Mouse (Mus musculus): ENCODE measurements around the gene Anp32a. TPM values are rescaled to one million over a fixed set of nuclear protein-coding genes. Genes with fewer than 3 reads are reported as not detected.

Gene Anp32a
- polyA plus RNA-seq, 1 experiment from 2014 or later = 63.7 TPM

DNA sequence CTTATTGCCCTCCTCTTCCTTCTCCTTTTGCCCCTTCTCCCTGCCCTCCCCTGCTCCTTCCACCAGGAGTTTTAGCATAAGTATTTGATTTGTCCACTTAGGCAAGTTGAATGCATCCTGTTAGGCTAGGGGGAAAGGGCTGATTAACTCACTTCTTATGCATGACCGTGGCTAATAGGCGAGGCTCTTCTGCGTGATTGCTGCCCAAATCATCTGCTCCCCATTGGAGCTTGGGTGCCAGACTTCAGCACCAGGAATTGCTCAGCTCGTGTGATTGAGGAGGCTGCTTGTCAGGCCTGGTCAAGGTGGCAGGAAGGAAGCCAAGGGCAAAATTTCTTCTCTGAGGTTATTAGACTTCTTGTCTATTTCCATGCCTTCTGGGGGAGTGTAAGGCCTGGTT is 19.8 kb downstream of the Anp32a start:
- no peak overlapping the region for H3K4me2 ChIP-seq
- H3K36me3 ChIP-seq (replicated peaks) = peaks cover 16% of the 10 kb centered on the region
- H3K9me3 ChIP-seq (replicated peaks) = no peaks in the 10 kb centered on the region
- no peak overlapping the region for H3K9ac ChIP-seq
- H3K4me1 ChIP-seq (replicated peaks) = peaks cover 98% of the 10 kb centered on the region
- no peak overlapping the region for H3K4me3 ChIP-seq (replicated peaks)
- 40% methylated on average over 4 of the region's 4 CpGs for WGBS (ENCODE audit: insufficient replicate concordance)
- no peak for ATAC-seq (ENCODE audit: insufficient read depth)
- H3K27ac ChIP-seq (replicated peaks) = no peak overlapping the region
- no peaks in the 10 kb centered on the region for H3K27me3 ChIP-seq

DNA sequence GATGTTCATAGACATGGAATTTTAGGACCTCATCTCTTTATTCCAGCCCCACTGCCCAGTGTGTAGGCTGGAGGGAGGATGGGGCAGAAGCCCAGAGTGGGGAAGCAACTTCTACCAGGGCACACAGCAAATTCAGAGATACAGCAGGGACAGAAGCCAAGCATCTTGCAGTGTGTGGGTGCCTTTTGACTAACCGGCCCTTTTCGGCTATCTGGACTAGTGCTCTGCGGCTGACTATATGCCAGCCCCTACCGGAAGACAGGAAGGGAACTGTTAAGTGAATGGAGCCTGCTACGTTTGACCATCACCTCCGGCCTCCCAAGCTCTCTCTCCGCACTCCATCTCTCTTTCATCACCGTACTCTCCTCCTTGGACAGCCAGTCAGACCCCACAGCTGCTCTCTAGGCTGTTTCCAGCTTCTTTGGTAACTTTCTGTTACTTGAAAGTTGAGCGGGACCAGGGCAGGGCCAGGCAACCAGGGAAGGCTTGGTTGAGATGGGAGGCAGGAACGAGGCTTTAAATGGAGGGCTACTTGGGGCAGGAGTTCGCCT is 21.8 kb downstream of the Anp32a start:
- Histone ChIP-seq H3K4me3 (replicated peaks) (peak overlapping the region; percentile 22), H3K9ac (peak overlapping the region; percentile 29; the same call in 1 of the 2 replicates), H3K9me3 (replicated peaks) (no peaks in the 10 kb centered on the region), H3K4me1 (replicated peaks) (peaks cover 99% of the 10 kb centered on the region), H3K36me3 (replicated peaks) (peaks cover 14% of the 10 kb centered on the region; the same call in 1 of the 2 replicates), H3K27me3 (no peaks in the 10 kb centered on the region), H3K4me2 (peak overlapping the region; percentile 64), H3K27ac (replicated peaks) (peak overlapping the region; percentile 38; the same call in 1 of the 2 replicates)
- no peak for ATAC-seq (ENCODE audit: insufficient read depth)
- WGBS (ENCODE audit: insufficient replicate concordance) = 19% methylated on average over 11 of the region's 11 CpGs

DNA sequence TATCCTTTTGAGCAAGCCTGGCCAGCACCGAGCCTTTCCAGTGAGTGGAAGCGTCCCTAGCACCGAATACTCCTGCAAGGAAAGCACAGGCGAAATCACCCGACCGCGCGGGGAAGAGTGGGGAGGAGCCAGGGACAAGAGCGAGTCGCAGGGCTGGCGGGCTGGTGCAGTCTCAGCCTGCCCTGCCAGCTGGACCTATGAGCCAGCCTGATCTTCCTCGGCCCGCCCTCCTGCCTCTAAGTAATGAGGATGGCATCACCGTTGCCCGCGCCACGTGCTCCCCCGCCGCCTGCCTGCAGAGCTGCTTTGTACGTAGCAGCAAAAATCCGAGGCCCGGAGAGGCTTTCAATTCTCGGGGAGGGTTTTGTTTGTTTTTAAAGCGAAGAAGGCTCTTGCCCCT is 22.5 kb downstream of the Anp32a start:
- ATAC-seq (ENCODE audit: insufficient read depth) = peak; percentile 86
- Histone ChIP-seq H3K4me1 (replicated peaks) (peaks cover 99% of the 10 kb centered on the region), H3K9me3 (replicated peaks) (no peaks in the 10 kb centered on the region), H3K4me3 (replicated peaks) (peak overlapping the region; percentile 22), H3K27me3 (no peaks in the 10 kb centered on the region), H3K36me3 (replicated peaks) (peaks cover 13% of the 10 kb centered on the region; the same call in 1 of the 2 replicates), H3K9ac (peak overlapping the region; percentile 29), H3K4me2 (peak overlapping the region; percentile 64), H3K27ac (replicated peaks) (0 out of 2 replicates have a peak overlapping the region, but pooled peaks have one; percentile 38)
- 5% methylated on average over 24 of the region's 24 CpGs for WGBS (ENCODE audit: insufficient replicate concordance)

DNA sequence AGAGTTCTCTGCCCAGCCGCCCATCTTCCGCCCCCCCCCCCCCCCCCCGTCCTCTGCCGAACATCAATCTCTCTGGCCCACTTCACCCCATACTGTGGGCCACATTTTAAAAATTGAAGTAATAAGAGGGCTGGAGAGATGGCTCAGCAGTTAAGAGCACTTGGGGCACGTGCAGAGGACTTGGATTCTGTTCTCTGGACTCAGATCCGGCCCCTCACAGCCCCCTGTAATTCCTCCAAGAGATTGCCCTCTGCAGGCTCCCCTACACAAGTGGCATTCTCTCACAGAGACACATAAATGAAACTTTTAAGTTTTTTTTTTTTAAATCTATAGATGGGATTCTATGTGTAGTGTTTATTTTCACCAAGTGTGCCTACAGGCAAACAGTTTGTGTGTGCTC is 23.1 kb downstream of the Anp32a start:
- no peak overlapping the region for H3K27ac ChIP-seq (replicated peaks)
- H3K27me3 ChIP-seq = no peaks in the 10 kb centered on the region
- peaks cover 99% of the 10 kb centered on the region for H3K4me1 ChIP-seq (replicated peaks)
- WGBS (ENCODE audit: insufficient replicate concordance) = 36% methylated on average over 4 of the region's 6 CpGs
- no peak for ATAC-seq (ENCODE audit: insufficient read depth)
- peak overlapping the region; percentile 64 for H3K4me2 ChIP-seq
- H3K36me3 ChIP-seq (replicated peaks) = peaks cover 8% of the 10 kb centered on the region; the same call in 1 of the 2 replicates
- 0 out of 2 replicates have a peak overlapping the region, but pooled peaks have one; percentile 29 for H3K9ac ChIP-seq
- H3K4me3 ChIP-seq (replicated peaks) = no peak overlapping the region
- no peaks in the 10 kb centered on the region for H3K9me3 ChIP-seq (replicated peaks)

DNA sequence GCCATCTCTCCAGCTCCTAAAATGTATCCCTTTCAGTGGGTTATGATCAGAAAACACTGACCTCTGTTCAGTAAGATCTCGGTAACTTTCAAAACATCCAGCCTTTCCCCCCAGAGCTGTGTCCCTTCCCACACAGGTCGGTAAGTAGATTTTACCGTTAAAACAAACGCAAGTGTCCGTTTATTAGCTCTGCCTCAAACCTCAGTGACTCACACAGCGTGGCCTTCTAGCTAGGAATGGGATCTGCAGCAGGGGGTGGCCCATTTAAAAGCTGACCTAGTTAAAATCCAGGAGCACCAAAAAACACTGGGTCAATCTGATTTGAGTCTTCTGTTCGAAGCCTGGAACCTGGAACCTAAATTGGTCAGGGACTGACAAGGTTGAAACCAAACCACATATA is 23.7 kb downstream of the Anp32a start:
- Histone ChIP-seq H3K4me2 (no peak overlapping the region), H3K27me3 (no peaks in the 10 kb centered on the region), H3K27ac (replicated peaks) (no peak overlapping the region), H3K4me1 (replicated peaks) (peaks cover 99% of the 10 kb centered on the region), H3K9me3 (replicated peaks) (no peaks in the 10 kb centered on the region), H3K36me3 (replicated peaks) (0 out of 2 replicates have a peak, but pooled peaks cover 3% of the 10 kb centered on the region), H3K4me3 (replicated peaks) (no peak overlapping the region), H3K9ac (no peak overlapping the region)
- ATAC-seq (ENCODE audit: insufficient read depth) = no peak
- WGBS (ENCODE audit: insufficient replicate concordance) = 53% methylated on average over 7 of the region's 7 CpGs

DNA sequence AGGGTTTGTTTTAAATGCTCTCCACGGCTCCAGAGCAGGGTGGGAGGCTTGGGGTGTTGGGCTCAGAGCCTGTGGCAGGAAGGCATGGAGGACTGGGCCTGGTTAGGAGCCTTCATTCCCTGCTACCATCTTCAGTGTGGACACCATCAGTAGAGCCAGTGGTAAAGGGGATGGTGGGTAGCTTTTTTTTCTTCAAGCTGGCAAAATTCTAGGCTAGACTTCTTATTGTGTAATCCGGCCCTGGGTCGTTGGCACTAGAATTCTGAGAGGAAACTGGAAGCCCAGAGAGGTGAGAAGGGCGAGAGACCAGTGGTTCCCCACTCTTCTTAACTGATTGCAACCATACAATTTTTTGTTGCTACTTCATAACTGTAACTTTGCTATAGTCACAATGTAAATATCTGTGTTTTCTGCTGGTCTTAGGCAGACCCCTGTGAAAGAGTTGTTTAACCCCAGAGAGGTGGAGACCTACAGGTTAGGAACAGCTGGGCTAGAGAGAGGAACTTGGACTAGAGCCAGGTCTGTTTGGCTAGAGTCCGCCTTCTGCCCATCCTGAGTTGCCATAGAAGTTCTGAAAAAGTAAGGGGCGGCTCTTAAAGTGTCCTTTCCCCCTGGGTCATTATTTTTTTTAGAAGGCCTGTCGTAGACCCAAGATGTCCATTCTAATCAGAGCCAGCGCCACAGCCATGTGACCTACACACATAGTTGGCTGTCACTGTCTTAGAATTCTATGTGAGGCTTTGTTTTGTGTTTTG is 24.4 kb downstream of the Anp32a start:
- H3K4me3 ChIP-seq (replicated peaks) = no peak overlapping the region
- H3K27ac ChIP-seq (replicated peaks) = 0 out of 2 replicates have a peak overlapping the region, but pooled peaks have one; percentile 22
- peaks cover 100% of the 10 kb centered on the region for H3K4me1 ChIP-seq (replicated peaks)
- no peaks in the 10 kb centered on the region for H3K9me3 ChIP-seq (replicated peaks)
- WGBS (ENCODE audit: insufficient replicate concordance) = 50% methylated on average over 8 of the region's 8 CpGs
- no peak overlapping the region for H3K9ac ChIP-seq
- no peak overlapping the region for H3K4me2 ChIP-seq
- ATAC-seq (ENCODE audit: insufficient read depth) = no peak
- H3K36me3 ChIP-seq (replicated peaks) = 0 out of 2 replicates have a peak, but pooled peaks cover 3% of the 10 kb centered on the region
- no peaks in the 10 kb centered on the region for H3K27me3 ChIP-seq

DNA sequence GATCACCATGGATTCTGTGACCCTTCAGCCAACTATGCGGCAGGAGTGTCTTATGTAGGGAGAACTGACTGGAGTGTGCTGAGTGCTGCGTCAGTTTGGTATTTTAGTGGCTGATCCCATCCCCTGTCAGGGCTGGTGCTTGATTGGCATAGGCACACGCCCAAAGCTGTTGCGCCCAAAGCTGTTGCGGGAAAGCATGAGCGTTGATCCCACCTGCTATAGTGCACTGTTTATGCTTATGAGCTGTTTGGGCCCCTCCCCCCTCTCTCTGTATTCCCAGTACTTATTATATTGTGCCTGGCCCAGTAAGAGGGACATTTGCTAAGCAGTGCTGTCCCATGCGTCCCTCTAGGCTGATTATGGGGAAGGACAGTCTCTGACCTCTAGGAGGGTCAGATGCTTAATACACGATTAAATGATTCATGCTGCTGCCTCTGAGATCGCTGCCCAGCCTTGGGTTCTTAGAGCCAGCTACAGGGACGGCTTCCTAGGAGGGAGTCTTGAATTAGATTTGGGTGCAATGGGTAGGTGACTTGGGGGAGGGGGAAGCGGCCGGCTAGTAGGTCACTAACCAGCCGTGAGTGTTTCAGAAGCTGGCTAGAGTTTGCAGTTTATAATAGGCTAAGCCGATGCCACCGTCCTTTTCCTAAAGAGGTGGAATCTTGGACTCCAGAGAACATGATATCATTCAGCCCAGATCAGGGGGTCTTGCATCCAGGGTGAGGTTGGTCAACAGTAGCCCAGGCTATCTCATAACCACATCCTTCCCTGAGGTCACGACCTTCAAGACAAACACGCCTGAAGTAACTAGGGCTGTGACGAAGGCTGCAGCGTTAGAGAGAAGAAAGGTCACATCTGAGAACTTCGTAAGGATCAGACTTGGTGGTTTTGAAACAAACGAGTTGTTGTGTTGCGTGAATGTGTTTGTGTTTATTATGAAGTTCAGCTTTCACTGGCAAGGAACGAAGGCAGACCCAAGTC is 25.7 kb downstream of the Anp32a start:
- Histone ChIP-seq H3K4me1 (replicated peaks) (peaks cover 97% of the 10 kb centered on the region), H3K9me3 (replicated peaks) (no peaks in the 10 kb centered on the region), H3K27ac (replicated peaks) (peak overlapping the region; percentile 60), H3K36me3 (replicated peaks) (no peaks in the 10 kb centered on the region; the same call in 1 of the 2 replicates), H3K4me2 (peak overlapping the region; percentile 32; the same call in 1 of the 2 replicates), H3K9ac (no peak overlapping the region), H3K4me3 (replicated peaks) (no peak overlapping the region), H3K27me3 (no peaks in the 10 kb centered on the region)
- WGBS (ENCODE audit: insufficient replicate concordance) = 36% methylated on average over 23 of the region's 23 CpGs
- no peak for ATAC-seq (ENCODE audit: insufficient read depth)

DNA sequence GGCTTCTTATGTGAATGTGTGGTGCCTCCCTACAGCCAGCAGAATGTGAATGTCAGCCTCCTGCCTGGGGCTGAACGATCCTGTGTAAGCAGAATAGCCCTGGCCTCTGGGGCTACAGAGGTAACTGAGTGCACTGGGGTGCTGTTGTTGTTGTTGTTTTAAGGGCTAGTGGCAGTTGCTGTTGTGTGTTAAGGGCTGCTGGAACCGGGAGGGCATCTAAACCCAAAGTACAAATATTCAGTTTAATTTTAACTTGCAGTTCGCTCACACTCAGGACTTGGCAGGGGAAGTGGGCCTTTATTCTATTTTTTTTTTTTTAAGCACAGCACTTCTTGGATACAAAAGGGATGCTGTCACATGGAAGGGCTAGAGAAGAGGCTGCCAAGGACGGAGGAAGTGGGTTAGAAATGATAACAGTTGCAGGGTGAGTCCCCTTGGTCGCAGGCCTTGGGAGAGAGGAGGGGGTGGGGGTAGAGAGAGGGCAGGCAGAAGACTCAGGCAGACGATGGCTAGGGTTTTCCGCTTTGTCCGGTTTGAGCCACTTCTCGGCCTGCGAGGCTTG is 26.5 kb downstream of the Anp32a start:
- 0 out of 2 replicates have a peak overlapping the region, but pooled peaks have one; percentile 10 for H3K4me2 ChIP-seq
- ATAC-seq (ENCODE audit: insufficient read depth) = no peak
- peak overlapping the region; percentile 60 for H3K27ac ChIP-seq (replicated peaks)
- H3K4me3 ChIP-seq (replicated peaks) = no peak overlapping the region
- peaks cover 94% of the 10 kb centered on the region for H3K4me1 ChIP-seq (replicated peaks)
- no peaks in the 10 kb centered on the region for H3K9me3 ChIP-seq (replicated peaks)
- H3K9ac ChIP-seq = no peak overlapping the region
- no peaks in the 10 kb centered on the region for H3K27me3 ChIP-seq
- WGBS (ENCODE audit: insufficient replicate concordance) = 11% methylated on average over 10 of the region's 10 CpGs
- H3K36me3 ChIP-seq (replicated peaks) = peaks cover 6% of the 10 kb centered on the region

DNA sequence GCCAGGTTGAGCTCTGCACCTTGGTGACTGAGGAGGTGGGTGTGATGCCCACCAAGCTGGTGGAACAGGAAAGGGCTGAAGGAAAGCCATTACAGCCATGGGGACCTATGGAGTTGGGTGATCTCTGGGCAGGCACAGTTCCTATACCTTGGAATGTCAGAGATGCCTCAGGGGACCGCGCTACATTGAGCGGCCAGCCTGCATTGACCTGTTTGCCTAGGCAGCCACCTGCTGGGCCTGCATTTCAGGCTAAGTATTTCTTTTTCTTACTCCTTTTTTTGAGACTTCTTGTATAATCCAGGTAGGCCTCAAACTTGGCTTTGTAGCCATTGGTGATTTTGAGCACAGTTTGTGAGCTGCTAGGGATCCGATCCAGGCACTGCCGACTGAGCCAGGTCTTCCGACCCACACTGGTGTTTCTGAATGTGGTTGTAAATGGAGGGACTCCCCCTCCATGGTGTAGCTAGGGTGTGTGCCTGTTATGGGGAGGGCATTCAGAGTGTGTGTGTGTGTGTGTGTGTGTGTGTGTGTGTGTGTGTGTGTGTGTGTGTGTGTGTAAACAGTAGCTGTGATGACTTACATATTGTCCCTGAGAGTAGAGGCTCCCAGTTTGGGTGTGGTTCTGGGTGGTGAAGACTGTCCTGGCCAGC is 27.3 kb downstream of the Anp32a start:
- no peak overlapping the region for H3K4me2 ChIP-seq
- no peak for ATAC-seq (ENCODE audit: insufficient read depth)

DNA sequence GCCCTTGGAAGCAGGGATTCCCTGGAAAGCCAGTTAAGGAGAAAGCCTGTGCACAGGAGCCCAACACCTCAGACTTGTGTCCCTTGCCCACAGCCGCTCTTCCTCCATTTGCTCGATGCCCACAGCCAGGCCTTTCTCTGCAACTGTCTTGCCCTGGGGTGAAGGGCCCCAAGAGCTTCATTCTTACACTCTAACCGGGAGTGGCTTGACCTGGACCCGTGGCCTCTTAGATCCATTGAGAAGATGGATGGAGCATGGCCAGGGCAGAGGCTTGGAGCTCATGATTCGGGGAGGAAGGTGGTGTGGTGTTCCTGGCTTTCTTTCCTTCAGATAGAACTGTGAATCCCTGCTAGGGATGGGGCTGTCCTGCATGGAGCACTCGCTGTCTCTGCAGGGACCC is 28.1 kb downstream of the Anp32a start:
- 64% methylated on average over 6 of the region's 6 CpGs for WGBS (ENCODE audit: insufficient replicate concordance)
- no peaks in the 10 kb centered on the region for H3K9me3 ChIP-seq (replicated peaks)
- peaks cover 94% of the 10 kb centered on the region for H3K4me1 ChIP-seq (replicated peaks)
- H3K36me3 ChIP-seq (replicated peaks) = peaks cover 21% of the 10 kb centered on the region
- no peak overlapping the region for H3K9ac ChIP-seq
- no peaks in the 10 kb centered on the region for H3K27me3 ChIP-seq
- H3K4me2 ChIP-seq = no peak overlapping the region
- H3K27ac ChIP-seq (replicated peaks) = no peak overlapping the region
- H3K4me3 ChIP-seq (replicated peaks) = no peak overlapping the region
- ATAC-seq (ENCODE audit: insufficient read depth) = no peak

More for the DNA sequence above, 27.3 kb downstream of the Anp32a start:
- Histone ChIP-seq H3K27ac (replicated peaks) (no peak overlapping the region), H3K4me3 (replicated peaks) (no peak overlapping the region), H3K9me3 (replicated peaks) (no peaks in the 10 kb centered on the region), H3K9ac (no peak overlapping the region), H3K4me1 (replicated peaks) (peaks cover 94% of the 10 kb centered on the region), H3K27me3 (no peaks in the 10 kb centered on the region), H3K36me3 (replicated peaks) (peaks cover 13% of the 10 kb centered on the region)
- 83% methylated on average over 6 of the region's 6 CpGs for WGBS (ENCODE audit: insufficient replicate concordance)

Measured in liver, embryonic 15.5 days (tissue).